Mouse (Mus musculus) limb, embryonic 14.5 days (tissue): Measurements from ENCODE around the gene Tmco3. TPM values are rescaled to one million over a fixed set of nuclear protein-coding genes. Genes with fewer than 3 reads are reported as not detected.
"Not testable (repeated sequence)": the region's sequence is repeated elsewhere in the genome, so short reads cannot be mapped to it uniquely, and the experiment has no call there.

Experiments used
- ATAC-seq: fragments of 200-750 bp; cut with Nextera tagmentation; 2 replicates; pipeline ENCODE4 v1.8.0; 2017; ENCODE audit warnings: low read depth, moderate number of reproducible peaks, moderate TSS enrichment; ENCODE audit not compliant: low FRiP score
- DNase-seq: peaks from one replicate; pipeline ENCODE4 v3.0.0-alpha.2; 2015; ENCODE audit warnings: low spot score
- H3K27ac ChIP-seq: fragments of 300-500 bp; sonication (generic); replicated peaks from 2 replicates; pipeline ENCODE4 v1.5.1; 2014; ENCODE audit warnings: low read depth, mild to moderate bottlenecking, low read length, moderate library complexity, mixed read lengths
- H3K27me3 ChIP-seq: fragments of 300-500 bp; sonication (generic); 2 replicates; pipeline ENCODE4 v1.6.1; 2014; ENCODE audit warnings: low read length, mixed read lengths; ENCODE audit not compliant: control insufficient read depth, insufficient read depth
- H3K36me3 ChIP-seq: fragments of 300-500 bp; sonication (generic); 2 replicates; pipeline ENCODE4 v1.6.1; 2014; ENCODE audit warnings: mild to moderate bottlenecking, low read length, moderate library complexity, mixed read lengths; ENCODE audit not compliant: control insufficient read depth, insufficient read depth
- H3K4me1 ChIP-seq: fragments of 300-500 bp; sonication (generic); 2 replicates; pipeline ENCODE4 v1.6.1; 2014; ENCODE audit warnings: antibody characterized with exemption, low read length, mixed read lengths; ENCODE audit not compliant: control insufficient read depth, insufficient read depth
- H3K4me2 ChIP-seq: fragments of 300-500 bp; sonication (generic); replicated peaks from 2 replicates; pipeline ENCODE4 v1.6.1; 2014; ENCODE audit warnings: low read depth, mild to moderate bottlenecking, low read length, moderate library complexity; ENCODE audit not compliant: severe bottlenecking
- H3K4me3 ChIP-seq: fragments of 300-500 bp; sonication (generic); replicated peaks from 2 replicates; pipeline ENCODE4 v1.5.1; 2014; ENCODE audit warnings: low read length
- H3K9ac ChIP-seq: fragments of 300-500 bp; sonication (generic); 2 replicates; pipeline ENCODE4 v1.6.1; 2014; ENCODE audit warnings: mild to moderate bottlenecking, low read depth, low read length, moderate library complexity; ENCODE audit not compliant: severe bottlenecking
- H3K9me3 ChIP-seq: fragments of 300-500 bp; sonication (generic); 2 replicates; pipeline ENCODE4 v1.6.1; 2016; ENCODE audit warnings: low read length; ENCODE audit not compliant: control insufficient read depth
- POLR2A ChIP-seq: fragments of 200-500 bp; IDR thresholded peaks from 2 replicates; pipeline ENCODE4 v1.8.0; 2012; ENCODE audit warnings: inconsistent platforms, mild to moderate bottlenecking, moderate library complexity, borderline replicate concordance; ENCODE audit not compliant: insufficient read depth, insufficient read length; ENCODE audit errors: extremely low read depth
- WGBS: fragments of 180-500 bp; shearing (Covaris S2); extraction: QIAGEN DNeasy Blood & Tissue Kit; methylation state at CpG from one replicate; pipeline ENCODE4 v1.1.7; 2014; 5-methylcytosine and 5-hydroxymethylcytosine counted together
- polyA plus RNA-seq, 2 experiments: library from polyadenylated mRNA; depleted of rRNA in 1 of 2; stranded (reverse) in 1 of 2; unstranded in 1 of 2; fragments of >200 nt; fragmentation: Nextera tagmentation in 1 of 2; extraction: Ambion mirVana in 1 of 2; gene quantifications; 2 replicates each; pipeline versions ENCODE4 v1.2.1 to v1.2.3; 2012 to 2014

Gene Tmco3
- polyA plus RNA-seq, 2 experiments: 39.4 to 47.0 TPM

DNA sequence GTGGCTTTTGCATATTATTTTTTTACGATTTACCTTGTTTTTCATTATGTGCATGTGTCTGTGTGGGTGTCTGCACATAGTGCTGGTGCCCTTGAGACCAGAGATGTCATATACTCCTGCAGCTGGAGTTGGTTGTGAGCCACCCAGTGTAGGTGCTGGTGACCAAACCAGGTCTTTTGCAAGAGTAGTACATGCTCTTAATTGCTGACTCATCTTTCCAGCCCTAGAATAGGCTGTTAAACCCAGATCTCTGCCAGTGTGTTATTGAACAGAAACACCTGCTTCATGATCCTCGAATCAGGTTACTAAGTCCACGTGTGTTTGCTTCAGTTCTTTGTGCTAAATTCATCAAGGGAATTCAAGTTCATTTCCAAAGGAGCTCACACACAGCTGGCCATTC, 26.9 kb downstream of the Tmco3 start:
- DNase-seq (no peak), ATAC-seq (no peak)
- Histone ChIP-seq H3K4me3 (no peak overlapping the region), H3K27me3 (no peaks in the 10 kb centered on the region), H3K36me3 (peaks cover 63% of the 10 kb centered on the region), H3K9ac (no peak overlapping the region; the same call in 1 of the 2 replicates), H3K9me3 (no peaks in the 10 kb centered on the region), H3K27ac (no peak overlapping the region), H3K4me2 (no peak overlapping the region), H3K4me1 (no peaks in the 10 kb centered on the region)
- TF ChIP-seq POLR2A: no peak
- 75% methylated on average over 3 of the region's 3 CpGs for WGBS

DNA sequence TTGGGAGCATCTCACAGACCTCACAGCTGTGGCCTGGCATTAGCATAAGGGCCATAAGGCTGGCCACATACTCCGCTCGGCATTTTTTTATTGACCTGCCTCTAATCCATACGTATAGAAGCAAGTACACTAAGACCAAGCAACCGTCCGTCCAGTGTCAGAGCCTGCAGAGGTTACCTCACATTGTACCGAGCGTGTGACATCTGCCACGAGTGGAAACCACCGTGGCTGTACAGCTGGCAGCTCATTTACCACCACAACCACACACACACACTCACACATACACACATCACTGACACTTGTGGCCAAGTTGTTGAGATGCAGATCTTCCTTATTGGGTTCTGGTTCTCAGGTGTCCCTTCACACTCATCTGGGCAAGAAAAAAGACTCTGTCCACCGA, 28.7 kb downstream of the Tmco3 start:
- Histone ChIP-seq H3K9ac (no peak overlapping the region), H3K9me3 (no peaks in the 10 kb centered on the region), H3K4me3 (no peak overlapping the region), H3K4me2 (no peak overlapping the region), H3K4me1 (no peaks in the 10 kb centered on the region), H3K27ac (no peak overlapping the region), H3K36me3 (peaks cover 57% of the 10 kb centered on the region), H3K27me3 (no peaks in the 10 kb centered on the region)
- ATAC-seq (no peak), DNase-seq (no peak)
- TF ChIP-seq POLR2A: no peak
- 84% methylated on average over 10 of the region's 10 CpGs for WGBS

DNA sequence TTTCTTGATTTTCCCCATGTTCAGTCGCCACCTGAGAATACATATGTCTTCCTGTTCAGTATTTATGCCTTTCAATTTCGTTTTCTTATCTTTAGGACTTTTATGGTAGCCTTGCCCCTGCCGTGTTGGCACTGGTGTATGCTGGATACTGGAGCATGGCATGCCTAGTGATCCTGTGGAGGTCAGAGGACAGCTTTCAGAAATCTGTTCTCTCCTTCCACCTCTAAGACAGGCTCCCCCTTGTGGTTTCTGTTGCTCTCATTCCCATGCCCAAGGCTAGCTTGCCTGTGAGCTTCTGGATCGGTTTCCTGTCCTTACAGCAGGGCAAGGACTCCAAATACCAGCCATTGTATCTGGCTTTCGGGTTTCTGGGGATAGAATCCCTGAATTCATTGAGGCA, 38.6 kb downstream of the Tmco3 start:
- WGBS: 28% methylated on average over 5 of the region's 5 CpGs

DNA sequence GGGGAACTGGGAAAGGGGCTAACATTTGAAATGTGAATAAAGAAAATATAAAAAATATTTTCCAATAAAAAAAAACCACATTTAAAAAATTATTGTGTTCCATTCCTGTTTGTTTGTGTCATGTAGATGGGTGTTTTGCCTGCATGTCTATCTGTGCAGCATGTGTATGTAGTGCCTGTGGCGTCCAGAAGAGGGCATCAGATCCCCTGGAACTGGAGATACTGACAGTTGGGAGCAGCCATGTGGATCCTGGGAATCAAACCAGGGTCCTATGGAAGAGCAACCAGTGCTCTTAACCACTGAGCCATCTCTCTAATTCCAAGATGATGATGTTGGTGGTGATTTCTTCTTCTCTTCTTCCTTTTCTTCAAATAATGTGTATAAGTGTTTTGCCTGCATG, 46.7 kb downstream of the Tmco3 start:
- H3K9me3 ChIP-seq: no peaks in the 10 kb centered on the region
- no peak for TF ChIP-seq POLR2A
- no peaks in the 10 kb centered on the region for H3K27me3 ChIP-seq
- 48% methylated on average over 1 of the region's 1 CpGs for WGBS
- H3K4me1 ChIP-seq: no peaks in the 10 kb centered on the region
- no peaks in the 10 kb centered on the region for H3K36me3 ChIP-seq
- no peak for DNase-seq
- no peak for ATAC-seq
- H3K4me3 ChIP-seq: no peak overlapping the region
- no peak overlapping the region for H3K9ac ChIP-seq
- no peak overlapping the region for H3K27ac ChIP-seq
- no peak overlapping the region for H3K4me2 ChIP-seq

More for the DNA sequence above, 38.6 kb downstream of the Tmco3 start:
- Histone ChIP-seq H3K4me3 (no peak overlapping the region), H3K36me3 (0 out of 2 replicates have a peak, but pooled peaks cover 8% of the 10 kb centered on the region), H3K9me3 (no peaks in the 10 kb centered on the region), H3K27me3 (no peaks in the 10 kb centered on the region), H3K27ac (no peak overlapping the region), H3K4me1 (no peaks in the 10 kb centered on the region), H3K4me2 (no peak overlapping the region), H3K9ac (no peak overlapping the region)
- TF ChIP-seq POLR2A: no peak
- DNase-seq: peak; percentile 30
- ATAC-seq: no peak

DNA sequence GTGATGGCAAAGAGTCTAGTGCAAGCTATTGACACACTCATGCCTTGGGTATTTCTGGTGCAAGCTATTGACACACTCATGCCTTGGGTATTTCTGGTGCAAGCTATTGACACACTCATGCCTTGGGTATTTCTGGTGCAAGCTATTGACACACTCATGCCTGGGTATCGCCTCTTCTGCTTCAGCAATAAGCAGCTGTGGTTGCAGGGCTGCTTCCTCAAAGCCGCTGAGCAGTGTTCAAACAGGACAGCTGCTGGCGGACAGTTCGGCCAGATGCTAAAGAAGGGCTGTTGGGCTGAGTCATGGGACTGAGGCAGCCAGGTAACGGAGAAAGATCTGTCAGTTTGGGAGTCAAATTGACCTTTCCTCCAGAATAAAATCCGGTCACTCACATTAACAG, 49.3 kb downstream of the Tmco3 start:
- DNase-seq, ATAC-seq, H3K9ac ChIP-seq, H3K9me3 ChIP-seq, H3K27ac ChIP-seq, H3K4me2 ChIP-seq, H3K27me3 ChIP-seq, H3K4me3 ChIP-seq: not testable (repeated sequence)
- 91% methylated on average over 6 of the region's 6 CpGs for WGBS
- peaks cover 21% of the 10 kb centered on the region for H3K36me3 ChIP-seq
- peaks cover 10% of the 10 kb centered on the region; the same call in 1 of the 2 replicates for H3K4me1 ChIP-seq

DNA sequence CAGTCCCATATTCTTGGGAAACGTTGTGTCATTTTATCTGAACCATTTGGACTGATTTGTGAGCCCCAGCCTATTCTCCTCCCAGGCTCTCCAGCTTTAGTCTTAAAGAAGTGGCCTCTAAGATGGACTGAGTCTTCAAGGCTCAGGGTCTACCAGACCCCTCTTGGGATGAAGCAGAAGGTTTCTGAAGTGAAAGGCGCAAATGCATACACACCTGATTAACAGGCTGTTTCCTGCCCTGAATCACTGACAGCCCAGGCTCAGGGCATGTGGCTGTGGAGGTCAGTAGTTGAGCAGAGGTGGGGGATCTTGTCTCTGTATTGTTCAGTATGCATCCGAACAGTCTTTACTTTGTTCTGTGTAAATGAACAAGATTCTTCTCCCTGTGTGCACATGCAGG, 49.7 kb downstream of the Tmco3 start:
- H3K36me3 ChIP-seq: peaks cover 25% of the 10 kb centered on the region
- 0 out of 2 replicates have a peak overlapping the region, but pooled peaks have one; percentile 82 for H3K4me3 ChIP-seq
- 76% methylated on average over 3 of the region's 3 CpGs for WGBS
- H3K9ac ChIP-seq: peak overlapping the region; percentile 93
- peaks cover 10% of the 10 kb centered on the region; the same call in 1 of the 2 replicates for H3K4me1 ChIP-seq
- TF ChIP-seq POLR2A: no peak
- no peaks in the 10 kb centered on the region for H3K27me3 ChIP-seq
- H3K27ac ChIP-seq: no peak overlapping the region; the same call in 1 of the 2 replicates
- H3K4me2 ChIP-seq: peak overlapping the region; percentile 77; the same call in 1 of the 2 replicates
- ATAC-seq (no peak), DNase-seq (no peak)
- no peaks in the 10 kb centered on the region for H3K9me3 ChIP-seq
